Mouse (Mus musculus): ENCODE data around the gene Nova1. TPM values are rescaled to one million over a fixed set of nuclear protein-coding genes. Genes with fewer than 3 reads are reported as not detected.

The Nova1 gene
- polyA plus RNA-seq, 1 experiment from 2014 or later = 40.0 TPM

DNA sequence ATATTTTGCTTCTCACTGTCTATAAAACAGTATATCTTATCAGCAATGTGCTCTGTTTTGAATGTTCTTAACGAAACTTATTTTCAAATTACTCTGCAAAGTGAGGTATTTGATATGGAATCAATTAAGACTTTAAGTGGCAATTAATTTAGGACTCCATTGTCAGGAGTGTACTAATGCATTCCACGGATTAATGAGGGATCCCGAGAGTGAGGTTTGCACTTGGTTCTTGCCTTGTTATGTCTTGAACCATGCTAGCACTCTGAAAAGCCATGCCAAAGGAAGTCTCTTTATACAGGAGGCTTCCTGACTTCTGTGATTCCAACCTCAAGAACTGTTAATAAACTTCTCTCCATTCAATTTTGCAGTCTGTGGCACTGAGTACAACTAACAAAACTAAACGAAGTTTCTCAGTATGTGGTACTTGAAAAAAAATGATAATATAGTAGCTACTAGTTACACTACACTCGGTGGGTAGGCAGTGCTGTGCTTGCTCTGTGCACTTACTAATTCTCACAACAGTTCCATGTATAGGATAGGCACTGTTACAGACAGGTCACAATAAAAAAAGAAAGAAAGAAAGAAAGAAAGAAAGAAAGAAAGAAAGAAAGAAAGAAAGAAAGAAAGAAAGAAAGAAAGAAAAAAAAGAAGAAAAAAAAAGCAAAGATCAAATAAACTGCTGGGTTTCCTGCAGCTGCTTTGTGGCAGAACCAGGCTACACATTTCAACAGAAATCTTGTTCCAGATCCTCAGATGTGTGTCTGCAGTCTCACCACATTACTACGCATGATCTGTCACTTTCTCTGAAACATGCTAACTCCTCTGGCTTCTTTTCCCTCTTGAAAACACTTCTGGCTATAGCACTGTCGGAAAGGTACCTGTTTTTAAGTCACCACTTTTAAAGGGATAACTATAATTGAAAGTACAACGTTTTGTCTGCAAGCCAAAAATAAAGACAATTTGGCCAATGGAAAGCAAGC is 36.1 kb downstream of the Nova1 start:
- Histone ChIP-seq H3K9me3 (ENCODE audit: control insufficient read depth, low read length) (no peaks in the 10 kb centered on the region), H3K36me3 (ENCODE audit: control insufficient read depth, insufficient read depth, low read length) (no peaks in the 10 kb centered on the region), H3K27ac (ENCODE audit: low read depth, low read length) (no peak overlapping the region), H3K27me3 (ENCODE audit: control insufficient read depth, insufficient read depth, low read length) (no peaks in the 10 kb centered on the region), H3K9ac (ENCODE audit: low read length) (no peak overlapping the region), H3K4me2 (no peak overlapping the region), H3K4me1 (ENCODE audit: control insufficient read depth, insufficient read depth, low read length) (no peaks in the 10 kb centered on the region), H3K4me3 (ENCODE audit: low read depth, low read length) (no peak overlapping the region)
- DNase-seq (ENCODE audit: low spot score, missing footprints) (no peak), ATAC-seq (ENCODE audit: low FRiP score) (no peak)
- 69% methylated on average over 8 of the region's 8 CpGs for whole genome bisulfite sequencing

DNA sequence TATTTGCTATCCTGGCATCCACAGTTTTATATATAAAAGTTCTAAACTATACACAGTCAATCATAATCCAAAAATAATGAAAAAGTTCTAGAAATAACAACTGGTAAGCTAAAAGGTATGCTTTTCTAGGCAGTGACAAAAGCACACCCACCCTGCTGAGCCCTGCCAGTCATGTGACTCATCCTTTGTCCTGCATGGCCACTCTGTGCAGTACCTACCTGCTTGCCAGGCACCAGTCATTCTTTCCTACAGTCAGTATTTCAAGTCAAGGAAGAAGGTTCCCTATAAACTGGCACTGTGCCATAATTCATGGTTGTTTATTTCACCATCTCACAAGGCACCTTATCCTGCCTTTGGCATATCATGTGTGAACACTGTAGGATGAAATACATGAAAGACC is 37.2 kb downstream of the Nova1 start:
- H3K9me3 ChIP-seq (ENCODE audit: control insufficient read depth, low read length) = no peaks in the 10 kb centered on the region
- no peaks in the 10 kb centered on the region for H3K36me3 ChIP-seq (ENCODE audit: control insufficient read depth, insufficient read depth, low read length)
- H3K9ac ChIP-seq (ENCODE audit: low read length) = no peak overlapping the region
- DNase-seq (ENCODE audit: low spot score, missing footprints) = no peak
- H3K4me3 ChIP-seq (ENCODE audit: low read depth, low read length) = no peak overlapping the region
- H3K4me2 ChIP-seq = no peak overlapping the region
- H3K27ac ChIP-seq (ENCODE audit: low read depth, low read length) = no peak overlapping the region
- ATAC-seq (ENCODE audit: low FRiP score) = no peak
- no peaks in the 10 kb centered on the region for H3K27me3 ChIP-seq (ENCODE audit: control insufficient read depth, insufficient read depth, low read length)
- no peaks in the 10 kb centered on the region for H3K4me1 ChIP-seq (ENCODE audit: control insufficient read depth, insufficient read depth, low read length)

DNA sequence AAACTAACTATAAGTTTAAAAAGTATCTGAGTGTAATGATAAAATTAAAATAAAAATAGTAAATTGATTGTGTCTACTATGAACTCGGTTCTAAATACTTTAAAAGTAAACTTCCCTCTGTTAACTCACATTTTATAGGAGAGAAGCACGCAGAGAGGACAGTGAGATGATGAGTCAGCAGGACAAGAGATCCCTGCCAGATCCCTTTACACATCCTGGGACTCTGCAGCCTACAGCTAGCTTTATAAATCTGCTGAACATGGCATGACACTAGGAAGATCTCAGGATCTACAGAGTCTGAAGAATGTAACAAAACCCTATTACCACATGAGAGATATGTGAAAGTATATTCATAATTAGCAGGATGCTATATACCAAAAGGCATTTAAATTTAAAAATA is 37.7 kb downstream of the Nova1 start:
- Histone ChIP-seq H3K4me3 (ENCODE audit: low read depth, low read length) (no peak overlapping the region), H3K4me1 (ENCODE audit: control insufficient read depth, insufficient read depth, low read length) (no peaks in the 10 kb centered on the region), H3K9ac (ENCODE audit: low read length) (no peak overlapping the region), H3K36me3 (ENCODE audit: control insufficient read depth, insufficient read depth, low read length) (no peaks in the 10 kb centered on the region), H3K27ac (ENCODE audit: low read depth, low read length) (no peak overlapping the region), H3K9me3 (ENCODE audit: control insufficient read depth, low read length) (no peaks in the 10 kb centered on the region), H3K4me2 (no peak overlapping the region), H3K27me3 (ENCODE audit: control insufficient read depth, insufficient read depth, low read length) (no peaks in the 10 kb centered on the region)
- DNase-seq (ENCODE audit: low spot score, missing footprints) (no peak), ATAC-seq (ENCODE audit: low FRiP score) (no peak)
- 92% methylated on average over 2 of the region's 2 CpGs for WGBS

DNA sequence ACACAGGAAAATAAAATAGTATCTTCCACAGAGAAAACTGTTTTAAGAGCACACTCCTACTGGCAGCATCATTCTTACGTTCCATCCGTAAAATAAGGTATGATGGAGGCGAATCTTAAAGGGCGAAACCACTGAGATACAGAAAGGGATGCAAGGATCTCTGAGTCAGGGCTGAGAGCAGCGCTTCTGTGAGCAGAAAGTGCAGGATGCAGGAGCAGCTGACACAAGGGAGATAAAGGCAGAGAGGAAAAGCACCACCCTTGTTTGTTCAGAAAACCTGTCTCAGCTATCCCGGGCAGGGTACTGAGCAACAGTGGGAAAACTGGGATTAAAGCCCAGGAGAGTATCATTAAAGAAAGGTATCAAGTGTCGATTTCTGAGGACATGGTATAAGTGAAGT is 59.3 kb downstream of the Nova1 start:
- no peaks in the 10 kb centered on the region for H3K4me1 ChIP-seq (ENCODE audit: control insufficient read depth, insufficient read depth, low read length)
- 70% methylated on average over 7 of the region's 7 CpGs for WGBS
- no peak overlapping the region for H3K27ac ChIP-seq (ENCODE audit: low read depth, low read length)
- H3K27me3 ChIP-seq (ENCODE audit: control insufficient read depth, insufficient read depth, low read length) = no peaks in the 10 kb centered on the region
- H3K36me3 ChIP-seq (ENCODE audit: control insufficient read depth, insufficient read depth, low read length) = no peaks in the 10 kb centered on the region
- 0 out of 2 replicates have a peak overlapping the region, but pooled peaks have one; percentile 4 for H3K9ac ChIP-seq (ENCODE audit: low read length)
- ATAC-seq (ENCODE audit: low FRiP score) (no peak), DNase-seq (ENCODE audit: low spot score, missing footprints) (no peak)
- no peaks in the 10 kb centered on the region for H3K9me3 ChIP-seq (ENCODE audit: control insufficient read depth, low read length)
- H3K4me2 ChIP-seq = no peak overlapping the region
- no peak overlapping the region for H3K4me3 ChIP-seq (ENCODE audit: low read depth, low read length)

DNA sequence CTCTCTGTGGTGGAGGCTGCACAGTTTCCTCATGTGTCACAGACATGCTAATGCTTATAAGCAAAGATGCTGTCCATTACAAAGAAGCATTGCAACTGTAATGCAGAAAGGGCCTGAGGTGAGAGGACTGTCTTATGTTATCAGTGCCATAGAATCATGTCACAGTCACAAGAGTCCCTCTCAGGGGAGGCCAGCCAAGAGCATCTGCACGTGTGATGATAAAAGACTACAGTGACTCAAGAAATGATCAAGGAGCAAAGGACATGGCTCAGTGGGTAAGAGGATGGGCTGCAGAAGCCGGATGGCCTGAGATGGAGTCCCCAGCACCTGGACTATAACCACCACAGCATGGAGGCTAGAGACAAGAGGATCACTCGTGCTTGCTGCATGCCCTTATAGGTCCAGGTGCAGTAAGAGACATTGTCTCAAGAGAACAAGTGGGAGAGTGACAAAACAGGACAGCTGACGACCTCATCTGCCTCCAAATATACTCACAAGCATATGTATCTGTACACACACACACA is 64.3 kb downstream of the Nova1 start:
- 66% methylated on average over 4 of the region's 4 CpGs for whole genome bisulfite sequencing
- H3K9me3 ChIP-seq (ENCODE audit: control insufficient read depth, low read length) = no peaks in the 10 kb centered on the region
- H3K36me3 ChIP-seq (ENCODE audit: control insufficient read depth, insufficient read depth, low read length) = no peaks in the 10 kb centered on the region
- H3K4me1 ChIP-seq (ENCODE audit: control insufficient read depth, insufficient read depth, low read length) = no peaks in the 10 kb centered on the region
- no peak overlapping the region for H3K4me2 ChIP-seq
- ATAC-seq (ENCODE audit: low FRiP score) (no peak), DNase-seq (ENCODE audit: low spot score, missing footprints) (no peak)
- H3K27me3 ChIP-seq (ENCODE audit: control insufficient read depth, insufficient read depth, low read length) = no peaks in the 10 kb centered on the region
- H3K9ac ChIP-seq (ENCODE audit: low read length) = 0 out of 2 replicates have a peak overlapping the region, but pooled peaks have one; percentile 4
- H3K27ac ChIP-seq (ENCODE audit: low read depth, low read length) = no peak overlapping the region
- H3K4me3 ChIP-seq (ENCODE audit: low read depth, low read length) = no peak overlapping the region

DNA sequence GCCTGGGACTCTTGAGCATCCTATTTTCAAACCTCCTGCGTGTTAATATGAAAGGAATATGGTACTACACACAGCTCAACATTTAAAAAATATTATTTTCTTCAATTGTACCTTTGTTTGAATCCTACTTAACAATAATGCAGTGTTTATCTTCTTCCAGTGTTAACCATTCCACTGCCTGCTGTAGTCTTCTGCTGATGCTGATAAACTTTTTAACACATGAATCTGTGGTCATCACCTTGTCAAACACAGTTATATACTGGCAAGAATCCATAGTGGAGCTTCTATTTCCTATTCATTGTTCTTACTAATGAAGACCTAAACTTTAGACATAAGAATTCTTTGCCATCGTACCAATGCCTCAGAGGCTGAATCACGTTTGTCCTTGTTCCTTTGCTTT is 65.6 kb downstream of the Nova1 start:
- Histone ChIP-seq H3K4me1 (ENCODE audit: control insufficient read depth, insufficient read depth, low read length) (no peaks in the 10 kb centered on the region), H3K9me3 (ENCODE audit: control insufficient read depth, low read length) (no peaks in the 10 kb centered on the region), H3K36me3 (ENCODE audit: control insufficient read depth, insufficient read depth, low read length) (no peaks in the 10 kb centered on the region), H3K27ac (ENCODE audit: low read depth, low read length) (no peak overlapping the region), H3K27me3 (ENCODE audit: control insufficient read depth, insufficient read depth, low read length) (no peaks in the 10 kb centered on the region), H3K9ac (ENCODE audit: low read length) (no peak overlapping the region), H3K4me2 (no peak overlapping the region), H3K4me3 (ENCODE audit: low read depth, low read length) (no peak overlapping the region)
- DNase-seq (ENCODE audit: low spot score, missing footprints) = no peak
- WGBS = 72% methylated on average over 3 of the region's 3 CpGs
- no peak for ATAC-seq (ENCODE audit: low FRiP score)

DNA sequence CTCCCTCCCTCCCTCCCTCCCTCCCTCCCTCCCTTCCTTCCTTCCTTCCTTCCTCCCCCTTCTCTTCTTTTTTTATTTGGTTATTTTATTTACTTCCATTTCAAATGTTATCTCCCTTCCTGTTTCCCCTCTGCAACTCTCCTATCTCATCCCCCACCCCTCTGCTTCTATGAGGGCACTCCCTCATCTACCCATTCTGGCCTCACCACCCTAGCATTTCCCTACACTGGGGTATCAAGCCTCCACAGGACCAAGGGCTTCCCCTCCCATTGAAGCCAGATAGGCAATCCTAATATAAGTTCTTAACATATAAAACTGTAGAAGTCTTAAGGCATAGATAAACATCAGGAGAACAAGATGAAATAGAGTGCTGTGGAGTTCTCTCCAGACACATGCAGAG is 85.5 kb downstream of the Nova1 start:
- H3K4me3 ChIP-seq (ENCODE audit: low read depth, low read length) = no peak overlapping the region
- H3K9ac ChIP-seq (ENCODE audit: low read length) = no peak overlapping the region
- H3K4me1 ChIP-seq (ENCODE audit: control insufficient read depth, insufficient read depth, low read length) = no peaks in the 10 kb centered on the region
- ATAC-seq (ENCODE audit: low FRiP score) (no peak), DNase-seq (ENCODE audit: low spot score, missing footprints) (no peak)
- H3K4me2 ChIP-seq = no peak overlapping the region
- H3K27me3 ChIP-seq (ENCODE audit: control insufficient read depth, insufficient read depth, low read length) = no peaks in the 10 kb centered on the region
- no peaks in the 10 kb centered on the region for H3K36me3 ChIP-seq (ENCODE audit: control insufficient read depth, insufficient read depth, low read length)
- no peaks in the 10 kb centered on the region for H3K9me3 ChIP-seq (ENCODE audit: control insufficient read depth, low read length)
- H3K27ac ChIP-seq (ENCODE audit: low read depth, low read length) = no peak overlapping the region

DNA sequence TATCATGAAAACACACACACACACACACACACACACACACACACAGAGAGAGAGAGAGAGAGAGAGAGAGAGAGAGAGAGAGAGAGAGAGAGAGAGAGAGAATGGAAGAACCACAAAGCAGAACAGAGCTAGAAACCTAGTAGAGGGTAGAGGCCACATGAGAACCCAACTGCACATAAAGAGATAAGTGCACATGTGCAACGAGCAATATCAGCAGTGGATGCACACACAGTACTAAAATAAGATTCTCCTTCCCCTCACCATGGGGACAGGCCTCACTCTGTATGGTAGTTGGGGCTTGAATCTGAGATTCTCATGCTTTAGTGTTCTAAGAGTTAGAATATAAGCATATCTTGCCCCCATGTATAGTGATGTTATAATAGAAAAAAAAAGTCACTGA is 86.8 kb downstream of the Nova1 start:
- no peaks in the 10 kb centered on the region for H3K4me1 ChIP-seq (ENCODE audit: control insufficient read depth, insufficient read depth, low read length)
- no peaks in the 10 kb centered on the region for H3K36me3 ChIP-seq (ENCODE audit: control insufficient read depth, insufficient read depth, low read length)
- no peak overlapping the region for H3K4me2 ChIP-seq
- H3K4me3 ChIP-seq (ENCODE audit: low read depth, low read length) = no peak overlapping the region
- H3K27me3 ChIP-seq (ENCODE audit: control insufficient read depth, insufficient read depth, low read length) = no peaks in the 10 kb centered on the region
- 80% methylated on average over 1 of the region's 1 CpGs for WGBS
- ATAC-seq (ENCODE audit: low FRiP score) (no peak), DNase-seq (ENCODE audit: low spot score, missing footprints) (no peak)
- no peaks in the 10 kb centered on the region for H3K9me3 ChIP-seq (ENCODE audit: control insufficient read depth, low read length)
- H3K9ac ChIP-seq (ENCODE audit: low read length) = no peak overlapping the region
- no peak overlapping the region for H3K27ac ChIP-seq (ENCODE audit: low read depth, low read length)

DNA sequence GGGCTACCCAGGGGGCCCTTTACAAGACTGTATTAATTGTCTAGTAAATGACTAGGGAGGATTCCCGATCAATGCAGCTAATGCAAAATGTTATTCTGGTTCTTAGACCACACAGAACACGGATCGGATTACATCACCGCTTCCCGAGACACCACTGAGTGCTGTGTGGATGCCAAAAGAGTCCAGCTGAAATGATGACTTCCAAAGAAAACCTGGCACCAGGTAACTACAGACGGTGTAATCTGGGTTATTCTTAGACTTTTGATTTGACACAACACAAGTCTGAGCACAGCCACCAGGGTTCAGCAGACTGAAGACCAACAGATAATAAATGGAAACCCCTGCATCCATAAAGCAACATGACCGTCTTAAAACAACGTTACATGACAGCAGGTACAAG is 96.8 kb downstream of the Nova1 start:
- H3K9me3 ChIP-seq (ENCODE audit: control insufficient read depth, low read length) = no peaks in the 10 kb centered on the region
- WGBS = 60% methylated on average over 8 of the region's 8 CpGs
- no peak overlapping the region for H3K27ac ChIP-seq (ENCODE audit: low read depth, low read length)
- H3K36me3 ChIP-seq (ENCODE audit: control insufficient read depth, insufficient read depth, low read length) = no peaks in the 10 kb centered on the region
- no peak for DNase-seq (ENCODE audit: low spot score, missing footprints)
- no peak overlapping the region for H3K4me3 ChIP-seq (ENCODE audit: low read depth, low read length)
- H3K4me2 ChIP-seq = no peak overlapping the region
- H3K27me3 ChIP-seq (ENCODE audit: control insufficient read depth, insufficient read depth, low read length) = no peaks in the 10 kb centered on the region
- H3K9ac ChIP-seq (ENCODE audit: low read length) = no peak overlapping the region
- ATAC-seq (ENCODE audit: low FRiP score) = no peak
- H3K4me1 ChIP-seq (ENCODE audit: control insufficient read depth, insufficient read depth, low read length) = no peaks in the 10 kb centered on the region
